ENCODE assay signal across 9 mouse cellular contexts in genomic region chr10:81641566-81641965, GRCm38 (mm10). TPM values are rescaled to one million over a fixed set of nuclear protein-coding genes. Genes with fewer than 3 reads are reported as not detected.
DNase-seq lines count a peak whose midpoint lies in the region; ATAC-seq and TF ChIP-seq lines count a peak whose summit lies in the region.
"Had no signal": no experiment of that assay in that cellular context is flagged by ENCODE, and none has a peak within 500 bp of the region (broad histone marks: within the 10 kb centered on the region; RNA-seq: fewer than 3 reads in every experiment).

No protein-coding gene starts in this region.

- no peaks in the 10 kb centered on the region for H3K9me3 ChIP-seq in intestine, embryonic 15.5 days
- no peaks in the 10 kb centered on the region for H3K9me3 ChIP-seq in intestine, postnatal 0 days (ENCODE audit: control insufficient read depth)
- no peaks in the 10 kb centered on the region for H3K9me3 ChIP-seq in forebrain, embryonic 14.5 days (replicated peaks; ENCODE audit: control insufficient read depth, low read length)

- no peak for ATAC-seq in intestine, embryonic 15.5 days
- ATAC-seq in intestine, postnatal 0 days, result no peak
- ATAC-seq in forebrain, embryonic 14.5 days, result no peak

- TF ChIP-seq CTCF in intestine, postnatal 0 days (IDR thresholded peaks at IDR 0.05; ENCODE audit: low read depth), result no peak

- DNase-seq in frontal cortex, postnatal 10 days (ENCODE audit: low spot score in 2 of 2), result peak; percentile 4 to 8
- no peak for DNase-seq in frontal cortex, postnatal 36 days (ENCODE audit: low spot score in 2 of 2)
- peak; percentile 10 for DNase-seq in brain, adult 2 months (ENCODE audit: low read depth, low spot score)
- DNase-seq in forebrain, embryonic 14.5 days (ENCODE audit: low spot score), result no peak
- no peak for DNase-seq in Muller cell, postnatal 12 days (ENCODE audit: inconsistent ontology term)
- DNase-seq in kidney, postnatal 14 days, result no peak
- DNase-seq: right cerebral cortex, adult 18-20 months had no signal

- H3K27ac ChIP-seq in intestine, embryonic 15.5 days, result no peak overlapping the region
- no peak overlapping the region for H3K27ac ChIP-seq in intestine, postnatal 0 days (ENCODE audit: low read depth, low read length)
- no peak overlapping the region for H3K27ac ChIP-seq in forebrain, embryonic 14.5 days (ENCODE audit: low read depth, low read length)

- no peaks in the 10 kb centered on the region for H3K36me3 ChIP-seq in intestine, embryonic 15.5 days
- no peaks in the 10 kb centered on the region; the same call in 1 of the 2 replicates for H3K36me3 ChIP-seq in intestine, postnatal 0 days (ENCODE audit: control insufficient read depth, insufficient read depth)
- H3K36me3 ChIP-seq in forebrain, embryonic 14.5 days (ENCODE audit: control insufficient read depth, insufficient read depth, low read length), result no peaks in the 10 kb centered on the region

- peaks cover 24% of the 10 kb centered on the region for H3K4me1 ChIP-seq in intestine, embryonic 15.5 days (replicated peaks)
- 0 out of 2 replicates have a peak, but pooled peaks cover 4% of the 10 kb centered on the region for H3K4me1 ChIP-seq in intestine, postnatal 0 days (replicated peaks; ENCODE audit: control insufficient read depth, insufficient read depth, low read length)
- H3K4me1 ChIP-seq in forebrain, embryonic 14.5 days (ENCODE audit: control insufficient read depth, insufficient read depth, low read length), result peaks cover 13% of the 10 kb centered on the region

- 86% methylated on average over 2 of the region's 2 CpGs for WGBS in intestine, embryonic 15.5 days
- 87% methylated on average over 2 of the region's 2 CpGs for WGBS in intestine, postnatal 0 days
- 98% methylated on average over 2 of the region's 2 CpGs for WGBS in forebrain, embryonic 14.5 days

- H3K4me2 ChIP-seq in intestine, embryonic 15.5 days (replicated peaks), result 0 out of 2 replicates have a peak overlapping the region, but pooled peaks have one; percentile 91
- H3K4me2 ChIP-seq in intestine, postnatal 0 days (replicated peaks; ENCODE audit: low read depth), result no peak overlapping the region
- 0 out of 2 replicates have a peak overlapping the region, but pooled peaks have one; percentile 2 for H3K4me2 ChIP-seq in forebrain, embryonic 14.5 days (ENCODE audit: low read length)

- no peaks in the 10 kb centered on the region for H3K27me3 ChIP-seq in intestine, embryonic 15.5 days (replicated peaks)
- H3K27me3 ChIP-seq in intestine, postnatal 0 days (replicated peaks; ENCODE audit: control insufficient read depth, insufficient read depth, low read length), result no peaks in the 10 kb centered on the region
- H3K27me3 ChIP-seq in forebrain, embryonic 14.5 days (replicated peaks; ENCODE audit: control insufficient read depth, insufficient read depth, low read length), result no peaks in the 10 kb centered on the region

- H3K4me3 ChIP-seq in intestine, embryonic 15.5 days (replicated peaks), result no peak overlapping the region
- no peak overlapping the region for H3K4me3 ChIP-seq in intestine, postnatal 0 days (ENCODE audit: low read depth, low read length)
- no peak overlapping the region for H3K4me3 ChIP-seq in forebrain, embryonic 14.5 days (ENCODE audit: low read depth, low read length)

- H3K9ac ChIP-seq in intestine, embryonic 15.5 days, result no peak overlapping the region
- H3K9ac ChIP-seq in intestine, postnatal 0 days (ENCODE audit: low read depth, low read length), result no peak overlapping the region; the same call in 1 of the 2 replicates
- peak overlapping the region; percentile 8 for H3K9ac ChIP-seq in forebrain, embryonic 14.5 days (ENCODE audit: low read length)

RNA-seq across cellular contexts. Expression of gene Gm10778, which starts 7.3 kb away (rescaled TPM):
- 3.9 and 4.6 TPM in 2 replicates for polyA plus RNA-seq in intestine, embryonic 15.5 days (2015; fragmentation: Nextera tagmentation; extraction: Ambion mirVana)
- polyA plus RNA-seq in intestine, postnatal 0 days (2015; fragmentation: Nextera tagmentation; extraction: Ambion mirVana), result 1.6 TPM in 2 replicates
- polyA plus RNA-seq in forebrain, embryonic 14.5 days (2014; fragmentation: Nextera tagmentation; extraction: Ambion mirVana), result 5.1 and 7.1 TPM in 2 replicates

RNA-seq across cellular contexts. Expression of gene Ankrd24, which starts 13.2 kb away (rescaled TPM):
- polyA plus RNA-seq in intestine, embryonic 15.5 days (2015; fragmentation: Nextera tagmentation; extraction: Ambion mirVana), result 8.4 and 9.8 TPM in 2 replicates
- 3.5 and 4.2 TPM in 2 replicates for polyA plus RNA-seq in intestine, postnatal 0 days (2015; fragmentation: Nextera tagmentation; extraction: Ambion mirVana)
- 5.2 and 6.3 TPM in 2 replicates for polyA plus RNA-seq in forebrain, embryonic 14.5 days (2014; fragmentation: Nextera tagmentation; extraction: Ambion mirVana)

RNA-seq across cellular contexts. Expression of gene Sirt6, which starts 14.0 kb away (rescaled TPM):
- 28.9 and 33.3 TPM in 2 replicates for polyA plus RNA-seq in intestine, embryonic 15.5 days (2015; fragmentation: Nextera tagmentation; extraction: Ambion mirVana)
- polyA plus RNA-seq in intestine, postnatal 0 days (2015; fragmentation: Nextera tagmentation; extraction: Ambion mirVana), result 13.5 and 13.9 TPM in 2 replicates
- polyA plus RNA-seq in forebrain, embryonic 14.5 days (2014; fragmentation: Nextera tagmentation; extraction: Ambion mirVana), result 46.0 and 47.4 TPM in 2 replicates

RNA-seq across cellular contexts. Expression of gene BC025920, which starts 35.5 kb away (rescaled TPM):
- polyA plus RNA-seq in intestine, embryonic 15.5 days (2015; fragmentation: Nextera tagmentation; extraction: Ambion mirVana), result 0.85 and 1.00 TPM in 2 replicates
- polyA plus RNA-seq in intestine, postnatal 0 days (2015; fragmentation: Nextera tagmentation; extraction: Ambion mirVana), result 0.18 and 0.20 TPM in 2 replicates
- polyA plus RNA-seq in forebrain, embryonic 14.5 days (2014; fragmentation: Nextera tagmentation; extraction: Ambion mirVana), result 0.81 and 1.0 TPM in 2 replicates

RNA-seq across cellular contexts. Expression of gene Tle6, which starts 40.7 kb away (rescaled TPM):
- 19.9 and 26.0 TPM in 2 replicates for polyA plus RNA-seq in intestine, embryonic 15.5 days (2015; fragmentation: Nextera tagmentation; extraction: Ambion mirVana)
- 3.9 and 4.2 TPM in 2 replicates for polyA plus RNA-seq in intestine, postnatal 0 days (2015; fragmentation: Nextera tagmentation; extraction: Ambion mirVana)
- polyA plus RNA-seq in forebrain, embryonic 14.5 days (2014; fragmentation: Nextera tagmentation; extraction: Ambion mirVana), result 2.4 and 2.5 TPM in 2 replicates

Comparison
In these comparisons a context has a peak if more than half of its experiments do, and no peak if none do; other contexts are left out.
1. DNase-seq: peak in frontal cortex, postnatal 10 days (2 of 2) and brain, adult 2 months (single experiment); none in frontal cortex, postnatal 36 days (0 of 2), forebrain, embryonic 14.5 days (single experiment), Muller cell, postnatal 12 days (single experiment) and kidney, postnatal 14 days (single experiment).